Mouse (Mus musculus): ENCODE results near the gene 1700017B05Rik. TPM values are rescaled to one million over a fixed set of nuclear protein-coding genes. Genes with fewer than 3 reads are reported as not detected.

The 1700017B05Rik gene
- polyA plus RNA-seq, 1 experiment: 17.5 TPM

DNA sequence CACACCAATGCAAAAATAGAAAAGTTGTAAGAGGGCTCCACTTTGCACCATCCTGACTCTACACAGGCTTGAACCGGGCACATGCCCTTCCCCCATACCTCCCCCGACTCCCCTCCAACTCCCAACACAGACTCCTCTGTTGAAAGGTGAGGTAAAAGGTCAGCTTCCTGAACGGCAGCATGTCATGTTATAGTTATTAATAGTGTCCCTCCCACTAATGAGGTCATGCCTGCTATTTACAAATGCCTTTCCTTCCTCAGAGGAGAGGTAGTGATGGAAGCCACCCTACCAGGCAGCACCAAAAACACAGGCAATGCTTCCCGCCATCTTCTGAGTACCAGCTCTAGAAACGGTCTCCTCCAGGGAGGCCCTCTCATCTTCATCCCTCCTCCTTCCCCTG lies 2.7 kb upstream of the 1700017B05Rik start:
- no peak overlapping the region for H3K4me3 ChIP-seq (ENCODE audit: insufficient read depth, low read length)
- H3K27ac ChIP-seq (ENCODE audit: insufficient read depth, low read depth, low read length): no peak overlapping the region
- TF ChIP-seq POLR2A (IDR thresholded peaks at IDR 0.05; ENCODE audit: borderline replicate concordance, low read depth, low read length) (no peak), CTCF (IDR thresholded peaks at IDR 0.05; ENCODE audit: low read depth, low read length) (no peak)
- peaks cover 63% of the 10 kb centered on the region for H3K4me1 ChIP-seq (ENCODE audit: control insufficient read depth, insufficient read depth, low read length)

DNA sequence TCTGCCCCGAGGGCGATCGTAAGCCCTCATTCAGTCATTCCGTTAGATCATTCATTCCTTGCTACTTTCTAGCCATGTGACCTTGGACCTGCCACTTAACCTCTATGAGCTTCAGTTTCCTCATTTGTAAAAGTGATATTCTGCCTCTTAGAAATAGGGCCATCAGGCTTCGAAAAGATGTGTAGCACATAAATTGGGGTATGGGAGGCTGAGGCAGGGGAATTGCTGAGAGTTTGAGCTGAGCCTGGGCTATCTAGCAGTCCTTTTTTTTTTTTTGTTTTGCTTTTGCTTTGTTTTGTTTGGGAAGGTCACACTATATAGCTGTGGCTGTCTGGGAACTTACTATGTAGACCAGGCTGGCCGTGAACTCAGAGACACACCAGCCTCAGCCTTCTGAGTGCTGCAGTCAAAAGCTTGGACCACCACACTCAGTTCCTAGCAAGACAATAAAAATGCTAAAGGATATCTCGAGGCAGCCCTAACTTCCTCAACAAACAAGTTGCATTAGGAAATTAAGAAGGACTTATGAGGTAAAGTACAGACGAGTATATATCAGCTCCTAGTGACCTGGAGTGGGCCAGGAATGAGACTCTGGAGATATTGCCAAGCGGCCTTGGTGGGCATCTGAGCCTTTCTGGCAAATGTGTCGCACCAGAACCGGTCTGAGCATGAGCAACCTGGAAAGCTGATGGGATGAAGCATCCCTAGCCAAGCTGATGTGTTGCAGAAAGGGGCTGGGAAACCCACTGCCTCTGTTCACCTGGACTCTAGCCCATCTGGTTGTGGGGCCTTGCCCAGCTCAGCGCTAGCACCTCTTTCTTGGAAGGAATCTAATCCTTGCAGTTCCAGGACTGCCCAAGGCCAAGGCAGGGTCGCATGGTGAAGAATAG lies 628 bp upstream of the 1700017B05Rik start:
- Histone ChIP-seq H3K4me3 (ENCODE audit: insufficient read depth, low read length) (peak overlapping the region; percentile 87), H3K27ac (ENCODE audit: insufficient read depth, low read depth, low read length) (peak overlapping the region; percentile 87), H3K4me1 (ENCODE audit: control insufficient read depth, insufficient read depth, low read length) (peaks cover 54% of the 10 kb centered on the region)
- no peak for TF ChIP-seq CTCF (IDR thresholded peaks at IDR 0.05; ENCODE audit: low read depth, low read length)
- TF ChIP-seq POLR2A (IDR thresholded peaks at IDR 0.05; ENCODE audit: borderline replicate concordance, low read depth, low read length): no peak

- Histone ChIP-seq H3K27ac (ENCODE audit: insufficient read depth, low read depth, low read length) (peak overlapping the region; percentile 69), H3K4me3 (ENCODE audit: insufficient read depth, low read length) (peak overlapping the region; percentile 87), H3K4me1 (ENCODE audit: control insufficient read depth, insufficient read depth, low read length) (peaks cover 40% of the 10 kb centered on the region)
- TF ChIP-seq CTCF (IDR thresholded peaks at IDR 0.05; ENCODE audit: low read depth, low read length): no peak
- no peak for TF ChIP-seq POLR2A (IDR thresholded peaks at IDR 0.05; ENCODE audit: borderline replicate concordance, low read depth, low read length)
These were observed 898 bp downstream of the 1700017B05Rik start for GRCm38 (mm10) chr9:57261516-57261912.

DNA sequence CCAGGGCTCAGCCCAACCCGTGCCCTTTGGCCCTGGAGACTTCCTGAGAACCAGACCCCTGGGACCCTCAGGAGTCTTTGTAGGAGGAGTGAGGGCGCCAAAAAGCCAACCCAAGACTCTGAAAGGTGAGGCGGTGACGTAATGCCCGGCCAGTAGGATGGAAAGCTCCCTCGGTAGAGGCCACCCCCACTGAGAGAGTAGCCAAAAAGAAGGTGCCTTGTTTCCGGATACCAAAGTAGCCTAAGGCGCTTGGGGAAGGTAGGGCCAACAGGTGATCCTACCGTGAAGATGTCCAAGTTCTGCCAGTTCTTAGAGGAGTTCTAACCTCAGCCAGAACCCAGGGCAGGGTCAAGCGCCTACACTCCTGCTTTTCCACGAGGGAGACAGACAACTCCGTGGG lies 1.5 kb downstream of the 1700017B05Rik start:
- H3K4me1 ChIP-seq (ENCODE audit: control insufficient read depth, insufficient read depth, low read length): peaks cover 35% of the 10 kb centered on the region
- TF ChIP-seq POLR2A (IDR thresholded peaks at IDR 0.05; ENCODE audit: borderline replicate concordance, low read depth, low read length) (no peak), CTCF (IDR thresholded peaks at IDR 0.05; ENCODE audit: low read depth, low read length) (no peak)
- H3K4me3 ChIP-seq (ENCODE audit: insufficient read depth, low read length): peak overlapping the region; percentile 87
- peak overlapping the region; percentile 53 for H3K27ac ChIP-seq (ENCODE audit: insufficient read depth, low read depth, low read length)

DNA sequence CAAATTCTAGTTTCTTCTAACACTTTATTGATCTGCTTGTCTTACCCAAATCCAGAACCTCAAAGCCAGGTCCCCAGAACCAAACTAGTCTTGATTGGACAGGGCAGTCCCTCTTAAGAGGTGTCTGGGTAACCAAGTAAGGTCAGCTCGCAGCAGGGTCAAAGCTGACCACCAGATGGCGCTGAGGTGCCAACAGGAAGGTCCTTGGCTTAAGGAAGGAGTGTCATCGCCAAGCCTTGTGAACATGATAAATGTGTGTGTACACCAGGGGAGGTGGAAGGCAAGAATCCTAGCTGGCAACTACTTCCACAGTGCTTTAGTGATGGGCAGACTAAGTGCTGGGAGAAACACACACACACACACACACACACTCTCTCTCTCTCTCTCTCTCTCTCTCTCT lies 2.7 kb downstream of the 1700017B05Rik start:
- H3K4me3 ChIP-seq (ENCODE audit: insufficient read depth, low read length): no peak overlapping the region
- peaks cover 34% of the 10 kb centered on the region for H3K4me1 ChIP-seq (ENCODE audit: control insufficient read depth, insufficient read depth, low read length)
- TF ChIP-seq POLR2A (IDR thresholded peaks at IDR 0.05; ENCODE audit: borderline replicate concordance, low read depth, low read length): no peak
- peak; percentile 90 for TF ChIP-seq CTCF (IDR thresholded peaks at IDR 0.05; ENCODE audit: low read depth, low read length)
- H3K27ac ChIP-seq (ENCODE audit: insufficient read depth, low read depth, low read length): no peak overlapping the region

- TF ChIP-seq POLR2A (IDR thresholded peaks at IDR 0.05; ENCODE audit: borderline replicate concordance, low read depth, low read length) (no peak), CTCF (IDR thresholded peaks at IDR 0.05; ENCODE audit: low read depth, low read length) (no peak)
- Histone ChIP-seq H3K27ac (ENCODE audit: insufficient read depth, low read depth, low read length) (no peak overlapping the region), H3K4me3 (ENCODE audit: insufficient read depth, low read length) (no peak overlapping the region), H3K4me1 (ENCODE audit: control insufficient read depth, insufficient read depth, low read length) (peaks cover 18% of the 10 kb centered on the region)
These were observed 4.8 kb downstream of the 1700017B05Rik start for GRCm38 (mm10) chr9:57257627-57258026.

DNA sequence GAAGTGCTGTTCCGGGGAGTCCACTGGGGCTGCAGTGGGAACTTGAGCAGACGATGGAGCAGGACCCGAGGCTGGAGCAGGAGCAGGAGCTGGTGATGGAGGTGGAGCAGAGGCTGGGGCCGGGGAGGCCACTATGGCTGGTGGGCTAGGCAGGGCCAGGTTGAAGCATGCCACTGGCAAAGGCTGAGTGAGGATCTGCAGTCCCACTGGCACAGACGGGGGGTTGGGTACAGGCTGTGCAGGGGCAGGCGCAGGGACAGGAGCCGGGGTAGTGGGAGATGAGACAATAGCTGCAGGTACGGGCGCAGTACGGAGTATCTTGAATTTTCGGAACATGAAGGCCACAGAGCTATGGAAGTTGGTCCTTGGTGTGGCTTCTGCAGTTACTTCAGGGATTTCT lies 5.6 kb downstream of the 1700017B05Rik start:
- no peak overlapping the region for H3K4me3 ChIP-seq (ENCODE audit: insufficient read depth, low read length)
- H3K4me1 ChIP-seq (ENCODE audit: control insufficient read depth, insufficient read depth, low read length): peaks cover 21% of the 10 kb centered on the region
- TF ChIP-seq POLR2A (IDR thresholded peaks at IDR 0.05; ENCODE audit: borderline replicate concordance, low read depth, low read length) (no peak), CTCF (IDR thresholded peaks at IDR 0.05; ENCODE audit: low read depth, low read length) (no peak)
- no peak overlapping the region for H3K27ac ChIP-seq (ENCODE audit: insufficient read depth, low read depth, low read length)

GRCm38 (mm10) chr9:57256309-57256708 lies 6.1 kb downstream of the 1700017B05Rik start:
- H3K27ac ChIP-seq (ENCODE audit: insufficient read depth, low read depth, low read length): no peak overlapping the region
- peaks cover 21% of the 10 kb centered on the region for H3K4me1 ChIP-seq (ENCODE audit: control insufficient read depth, insufficient read depth, low read length)
- TF ChIP-seq CTCF (IDR thresholded peaks at IDR 0.05; ENCODE audit: low read depth, low read length) (no peak), POLR2A (IDR thresholded peaks at IDR 0.05; ENCODE audit: borderline replicate concordance, low read depth, low read length) (no peak)
- H3K4me3 ChIP-seq (ENCODE audit: insufficient read depth, low read length): no peak overlapping the region

GRCm38 (mm10) chr9:57254823-57255495 lies 7.5 kb downstream of the 1700017B05Rik start:
- TF ChIP-seq CTCF (IDR thresholded peaks at IDR 0.05; ENCODE audit: low read depth, low read length) (no peak), POLR2A (IDR thresholded peaks at IDR 0.05; ENCODE audit: borderline replicate concordance, low read depth, low read length) (no peak)
- H3K4me1 ChIP-seq (ENCODE audit: control insufficient read depth, insufficient read depth, low read length): peaks cover 30% of the 10 kb centered on the region
- no peak overlapping the region for H3K27ac ChIP-seq (ENCODE audit: insufficient read depth, low read depth, low read length)
- no peak overlapping the region for H3K4me3 ChIP-seq (ENCODE audit: insufficient read depth, low read length)

DNA sequence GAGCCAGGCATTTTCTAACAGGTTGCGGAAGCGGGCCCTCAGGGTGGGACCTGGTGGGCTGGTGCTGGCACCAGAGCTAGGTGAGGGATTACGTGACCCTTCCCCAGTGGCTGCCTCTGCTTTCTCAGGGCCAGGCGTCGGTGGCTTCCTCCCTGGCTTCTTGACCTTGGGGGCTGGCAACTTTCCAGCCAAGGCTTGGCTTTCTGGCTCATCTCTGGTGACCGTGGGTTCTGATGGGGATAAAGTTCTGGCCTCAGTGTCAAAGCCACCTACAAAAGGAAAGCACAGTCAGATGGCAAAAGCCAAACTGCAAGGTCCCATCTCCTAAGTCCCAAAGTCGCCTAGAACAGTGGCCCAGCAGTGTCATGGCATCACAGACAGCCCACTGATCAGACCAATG lies 8.4 kb downstream of the 1700017B05Rik start:
- TF ChIP-seq POLR2A (IDR thresholded peaks at IDR 0.05; ENCODE audit: borderline replicate concordance, low read depth, low read length): no peak
- no peak for TF ChIP-seq CTCF (IDR thresholded peaks at IDR 0.05; ENCODE audit: low read depth, low read length)
- Histone ChIP-seq H3K4me1 (ENCODE audit: control insufficient read depth, insufficient read depth, low read length) (peaks cover 28% of the 10 kb centered on the region), H3K4me3 (ENCODE audit: insufficient read depth, low read length) (no peak overlapping the region)

More for the DNA sequence above, 8.4 kb downstream of the 1700017B05Rik start:
- no peak overlapping the region for H3K27ac ChIP-seq (ENCODE audit: insufficient read depth, low read depth, low read length)
